Mouse (Mus musculus) brain, embryonic 14.5 days (tissue): ENCODE data around the gene Zbtb16.

Experiments
- CTCF ChIP-seq: fragments of 200-500 bp; IDR thresholded peaks from 2 replicates; pipeline ENCODE4 v1.5.1; 2012; ENCODE audit warnings: inconsistent platforms, mild to moderate bottlenecking, moderate library complexity, borderline replicate concordance; ENCODE audit not compliant: insufficient read depth, insufficient read length; ENCODE audit errors: extremely low read depth
- POLR2A ChIP-seq: fragments of 200-500 bp; IDR thresholded peaks from 2 replicates; pipeline ENCODE4 v1.6.1; 2012; ENCODE audit warnings: mild to moderate bottlenecking, inconsistent platforms, borderline replicate concordance; ENCODE audit not compliant: poor library complexity, insufficient read depth, insufficient read length, severe bottlenecking; ENCODE audit errors: extremely low read depth

DNA sequence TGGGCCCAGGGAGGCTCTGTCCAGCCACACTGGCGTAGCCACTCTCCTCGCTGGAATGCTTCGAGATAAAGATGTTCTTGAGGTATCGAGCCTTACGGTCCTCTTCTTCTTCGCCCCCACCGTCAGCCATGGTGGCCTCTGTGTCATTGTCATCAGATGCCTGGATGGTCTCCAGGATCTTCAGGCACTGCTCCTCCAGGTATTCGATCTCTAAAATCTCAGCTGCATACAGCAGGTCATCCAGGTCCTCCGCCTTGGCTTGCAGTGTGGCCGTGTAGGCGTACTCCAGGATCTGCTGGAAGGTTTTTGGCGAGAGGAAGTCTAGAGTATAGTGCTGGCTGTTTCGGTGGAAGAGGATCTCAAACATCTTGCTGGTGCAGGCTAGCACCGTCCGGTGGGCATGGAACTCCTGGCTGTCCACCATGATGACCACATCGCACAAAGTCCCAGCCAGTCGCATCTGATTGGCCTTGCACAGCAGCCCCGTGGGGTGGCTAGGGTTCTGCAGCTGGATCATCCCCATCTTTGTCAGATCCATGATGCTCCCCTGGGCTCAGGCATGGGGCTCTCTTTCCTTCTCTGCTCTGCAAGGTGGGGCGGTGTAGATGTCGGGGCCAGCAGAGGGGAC is 3.4 kb downstream of the Zbtb16 start:
- no peak for TF ChIP-seq CTCF
- no peak for TF ChIP-seq POLR2A
